ENCODE assay signal across 15 mouse cellular contexts in the genomic region with DNA sequence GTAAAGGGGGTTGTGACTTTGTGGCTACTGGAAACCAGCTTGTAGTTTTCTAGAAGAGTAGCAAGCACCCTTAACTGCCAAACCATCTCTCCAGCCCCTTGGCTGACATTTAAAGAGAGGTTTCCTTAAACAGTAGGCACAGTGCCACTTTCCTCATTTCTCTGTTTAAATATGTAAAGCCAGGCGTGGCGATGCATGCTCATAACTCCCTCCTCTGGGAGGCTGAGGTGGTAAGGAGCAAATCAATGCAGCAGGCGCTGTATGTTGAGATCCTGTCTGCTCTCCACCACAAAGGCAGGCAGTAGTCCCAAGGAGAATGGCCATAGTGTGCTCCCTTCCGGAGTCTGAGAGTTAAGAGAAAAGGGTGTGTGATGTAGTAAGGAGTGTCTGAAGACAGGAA.
"Had no signal": no experiment of that assay in that cellular context is flagged by ENCODE, and none has a peak within 500 bp of the region (broad histone marks: within the 10 kb centered on the region; RNA-seq: fewer than 3 reads in every experiment).

No protein-coding gene starts in this region.

- H3K36me3 ChIP-seq: hindbrain, embryonic 15.5 days; kidney, embryonic 15.5 days; liver, embryonic 15.5 days; lung, embryonic 15.5 days; midbrain, embryonic 12.5 days had no signal

- H3K27ac ChIP-seq: hindbrain, embryonic 15.5 days; kidney, embryonic 15.5 days; liver, embryonic 15.5 days; lung, embryonic 15.5 days; macrophage; midbrain, embryonic 12.5 days had no signal

- DNase-seq: kidney, adult 2 months; kidney, postnatal 14 days; left cerebral cortex, postnatal 4 days; right cerebral cortex, postnatal 4 days; spleen, adult 18-20 months; thymus, postnatal 4 days had no signal

- H3K27me3 ChIP-seq: hindbrain, embryonic 15.5 days; kidney, embryonic 15.5 days; liver, embryonic 15.5 days; lung, embryonic 15.5 days; midbrain, embryonic 12.5 days had no signal

- ATAC-seq: intestine, embryonic 16.5 days had no signal

- H3K4me2 ChIP-seq: hindbrain, embryonic 15.5 days; kidney, embryonic 15.5 days; liver, embryonic 11.5 days; liver, embryonic 15.5 days; lung, embryonic 15.5 days; midbrain, embryonic 12.5 days had no signal

- H3K9me3 ChIP-seq: hindbrain, embryonic 15.5 days; kidney, embryonic 15.5 days; liver, embryonic 15.5 days; lung, embryonic 15.5 days; megakaryocyte, embryonic 14.5 days; midbrain, embryonic 12.5 days had no signal

- H3K4me3 ChIP-seq: hindbrain, embryonic 15.5 days; kidney, embryonic 15.5 days; liver, embryonic 15.5 days; lung, embryonic 15.5 days; megakaryocyte, embryonic 14.5 days; midbrain, embryonic 12.5 days had no signal

- H3K9ac ChIP-seq: hindbrain, embryonic 15.5 days; kidney, embryonic 15.5 days; liver, embryonic 15.5 days; lung, embryonic 15.5 days; midbrain, embryonic 12.5 days had no signal
